Mouse (Mus musculus): ENCODE data around the gene Nudt1. TPM values are rescaled to one million over a fixed set of nuclear protein-coding genes. Genes with fewer than 3 reads are reported as not detected.

The Nudt1 gene
- polyA plus RNA-seq (2015; fragmentation: Nextera tagmentation; extraction: Ambion mirVana) = 42.6 and 44.9 TPM in 2 replicates

GRCm38 (mm10) chr5:140321042-140321755, at the start of gene Nudt1, which contains the start of gene Mad1l1:
TSS of gene Nudt1 (plus strand) at chr5:140321656.
TSS of gene Mad1l1 (minus strand) at chr5:140321552.

GRCm38 (mm10) chr5:140331615-140332512, 10.4 kb downstream of the Nudt1 start, which contains the start of gene Mrm2:
TSS of gene Mrm2 (minus strand) at chr5:140331898.

Other genes starting within 250 kb of the Nudt1 start
- gene Mad1l1, start 104 bp upstream of the Nudt1 start, polyA plus RNA-seq (2015; fragmentation: Nextera tagmentation; extraction: Ambion mirVana) = 13.4 and 20.0 TPM in 2 replicates
- gene Mrm2, start 10.2 kb downstream of the Nudt1 start, polyA plus RNA-seq (2015; fragmentation: Nextera tagmentation; extraction: Ambion mirVana) = 24.9 and 27.7 TPM in 2 replicates
- gene Snx8, start 67.6 kb downstream of the Nudt1 start, polyA plus RNA-seq (2015; fragmentation: Nextera tagmentation; extraction: Ambion mirVana) = 16.3 and 16.6 TPM in 2 replicates
- gene Eif3b, start 97.7 kb downstream of the Nudt1 start, polyA plus RNA-seq (2015; fragmentation: Nextera tagmentation; extraction: Ambion mirVana) = 68.2 and 81.5 TPM in 2 replicates
- gene Gm4869, start 124.0 kb downstream of the Nudt1 start, polyA plus RNA-seq (2015; fragmentation: Nextera tagmentation; extraction: Ambion mirVana) = 0.08 TPM in 1 of 2 replicates, not detected in the other
- gene Chst12, start 183.9 kb downstream of the Nudt1 start, polyA plus RNA-seq (2015; fragmentation: Nextera tagmentation; extraction: Ambion mirVana) = 12.0 and 14.4 TPM in 2 replicates
- not detected in 2 replicates for gene Grifin, start 243.4 kb downstream of the Nudt1 start, polyA plus RNA-seq (2015; fragmentation: Nextera tagmentation; extraction: Ambion mirVana)

All from adrenal gland, postnatal 0 days (tissue).